Mouse (Mus musculus): ENCODE data around the gene 2810004N23Rik. TPM values are rescaled to one million over a fixed set of nuclear protein-coding genes. Genes with fewer than 3 reads are reported as not detected.

The 2810004N23Rik gene
- total RNA-seq (2015; ENCODE audit: low replicate concordance): 4.0 and 5.4 TPM in 2 replicates
- 5.7 and 7.4 TPM in 2 replicates for total RNA-seq (2017; ENCODE audit: low replicate concordance)

DNA sequence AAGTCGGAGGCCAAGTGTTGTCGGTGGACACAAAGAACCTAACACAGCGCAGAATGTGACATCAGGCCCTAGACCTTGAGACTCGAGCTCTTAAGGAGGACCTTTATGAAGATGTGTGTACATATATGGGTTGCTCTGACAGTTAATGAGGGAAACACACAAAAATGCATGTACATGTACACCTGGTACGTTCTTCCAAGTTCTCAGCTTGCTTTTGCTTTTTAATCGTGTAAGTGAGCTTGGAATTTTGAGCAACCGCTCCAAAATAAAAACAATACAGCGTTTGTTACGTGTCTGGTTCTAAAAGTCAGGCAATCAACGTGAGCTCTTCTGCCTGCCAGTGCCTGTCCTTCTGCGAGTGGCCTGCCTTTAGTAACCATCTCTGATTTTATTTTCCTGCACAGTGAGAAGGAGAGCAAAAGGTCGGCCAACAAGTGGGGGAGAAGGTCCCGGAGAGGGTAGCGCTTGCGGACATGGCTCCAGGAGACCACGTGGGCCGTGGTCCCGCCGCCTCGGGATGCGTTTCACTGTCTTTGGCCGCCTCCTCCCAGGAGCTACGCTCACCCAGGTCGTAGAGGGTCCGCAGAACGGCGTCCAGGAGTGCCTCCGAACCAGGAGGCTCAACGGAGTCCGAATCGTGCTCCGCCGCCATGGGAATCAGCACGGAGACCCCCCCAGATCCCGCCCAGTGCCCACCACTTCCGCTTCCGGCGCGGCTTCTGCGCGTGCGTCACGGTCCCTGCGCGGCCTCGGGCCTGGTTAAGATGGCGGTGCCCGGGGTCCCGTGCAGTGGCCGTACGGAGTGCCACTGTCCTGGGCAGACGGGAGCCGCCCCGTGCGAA lies at the start of gene 2810004N23Rik, which contains the start of gene Gnpat:
TSS of gene 2810004N23Rik (minus strand) at position 800 of the 842 bp plus-strand sequence.
TSS of gene Gnpat (plus strand) at position 713 of the 842 bp plus-strand sequence.
- ATAC-seq (replicated peaks; ENCODE audit: low FRiP score, poor library complexity, severe bottlenecking): peak; percentile 92

DNA sequence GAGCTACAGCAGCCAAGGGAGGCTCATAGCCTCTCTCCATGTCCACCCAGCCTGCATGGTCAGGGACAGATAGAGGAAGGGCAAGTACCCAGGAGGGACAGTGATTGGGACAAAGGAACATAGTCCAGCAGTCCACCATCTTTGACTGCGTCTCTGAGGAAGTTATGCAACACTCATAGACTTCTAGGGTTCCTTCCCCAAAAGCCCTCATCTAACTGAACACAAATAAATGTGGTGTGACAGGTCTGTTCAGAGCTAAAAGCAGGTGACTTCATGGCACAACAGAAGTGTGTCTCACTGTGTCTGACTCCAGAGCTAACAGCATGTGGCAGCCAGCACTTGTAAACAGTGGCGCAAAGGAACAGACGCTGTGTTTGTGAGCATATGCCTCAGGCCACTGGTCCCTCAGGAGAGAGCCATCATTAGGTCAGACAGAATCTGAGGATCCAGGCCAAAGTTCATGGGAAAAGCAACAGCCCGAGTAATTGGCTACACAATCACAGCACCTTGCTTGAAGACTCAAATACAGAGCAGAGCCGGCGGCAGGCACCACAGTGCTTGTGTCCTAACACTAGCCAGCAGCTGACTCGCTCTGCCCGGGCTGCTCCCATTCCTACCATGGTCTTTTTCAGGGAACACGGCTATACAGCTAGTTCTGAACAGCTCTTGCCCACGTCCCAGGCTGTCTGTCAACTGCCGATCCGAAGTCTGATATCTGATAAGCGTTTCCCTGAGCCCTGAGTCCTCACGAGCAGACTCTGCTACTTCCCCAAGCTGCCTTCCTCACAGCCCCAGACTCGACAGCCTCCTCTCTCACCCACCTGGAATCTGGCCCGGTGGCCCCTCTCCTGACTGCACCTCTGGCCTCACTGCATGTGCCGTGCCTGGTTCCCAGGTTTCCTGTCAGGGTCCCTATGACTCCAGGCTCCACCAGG lies 49.3 kb upstream of the 2810004N23Rik start:
- ATAC-seq (replicated peaks; ENCODE audit: low FRiP score, poor library complexity, severe bottlenecking): 0 out of 2 replicates have a peak, but pooled peaks have one; percentile 26

DNA sequence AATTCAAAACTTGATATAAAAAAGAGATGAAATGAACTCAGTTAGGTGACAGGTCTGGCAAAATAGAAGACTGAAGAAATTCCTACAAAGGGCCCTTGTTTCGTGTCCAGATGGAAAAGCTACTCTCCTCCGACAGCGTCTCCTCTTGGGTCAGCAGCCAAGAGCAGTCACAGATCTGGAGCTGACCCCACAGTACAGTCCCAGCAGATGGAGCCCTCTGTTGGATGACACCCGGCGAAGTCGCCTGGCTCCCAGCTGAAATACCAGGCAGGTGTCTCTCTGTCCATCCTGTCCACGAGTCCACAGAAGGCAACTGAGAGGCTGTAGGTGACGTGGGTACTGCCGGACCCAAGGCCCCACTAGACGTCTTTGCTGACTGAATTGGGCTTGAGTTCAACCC lies 47.4 kb upstream of the 2810004N23Rik start:
- no peak for ATAC-seq (replicated peaks; ENCODE audit: low FRiP score, poor library complexity, severe bottlenecking)

DNA sequence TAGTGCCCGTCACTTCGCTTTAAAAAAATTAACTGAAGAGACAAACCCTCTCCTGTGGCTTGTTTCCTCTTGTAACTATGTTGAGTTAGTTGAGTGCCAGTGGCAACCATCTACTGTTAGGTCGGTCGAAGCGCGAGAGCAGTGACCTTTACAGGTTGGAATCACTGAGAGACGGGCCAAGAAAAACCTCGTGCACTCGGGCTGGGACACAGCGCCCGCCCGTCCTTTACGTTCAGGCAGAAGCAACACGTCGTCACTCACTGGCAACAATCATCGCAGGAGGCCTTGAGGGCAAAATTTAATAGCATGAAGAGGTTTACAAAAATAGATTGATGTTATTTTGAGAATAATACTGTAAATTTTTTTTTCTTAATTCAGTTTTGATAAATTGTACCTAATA lies 47.0 kb upstream of the 2810004N23Rik start:
- no peak for ATAC-seq (replicated peaks; ENCODE audit: low FRiP score, poor library complexity, severe bottlenecking)

DNA sequence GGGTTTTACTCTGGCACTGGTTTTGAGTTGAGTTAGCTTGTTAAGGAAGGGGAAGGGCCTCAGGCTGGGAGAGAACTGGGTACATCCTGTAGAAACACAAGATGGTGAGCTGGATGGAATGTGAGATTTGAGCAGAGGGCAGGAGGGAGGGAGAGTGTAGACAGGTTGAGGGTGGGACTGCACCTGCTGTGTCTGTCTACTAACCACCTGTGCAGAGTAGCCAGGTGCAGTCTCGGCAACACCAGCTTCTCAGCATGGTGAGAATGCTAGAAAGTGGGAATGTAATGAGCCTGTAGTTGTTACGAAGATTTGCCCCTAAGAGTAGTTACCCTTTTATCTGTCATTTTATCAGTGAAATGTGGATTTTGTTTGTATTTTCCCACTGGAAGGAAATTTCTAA lies 42.6 kb upstream of the 2810004N23Rik start:
- no peak for ATAC-seq (replicated peaks; ENCODE audit: low FRiP score, poor library complexity, severe bottlenecking)

DNA sequence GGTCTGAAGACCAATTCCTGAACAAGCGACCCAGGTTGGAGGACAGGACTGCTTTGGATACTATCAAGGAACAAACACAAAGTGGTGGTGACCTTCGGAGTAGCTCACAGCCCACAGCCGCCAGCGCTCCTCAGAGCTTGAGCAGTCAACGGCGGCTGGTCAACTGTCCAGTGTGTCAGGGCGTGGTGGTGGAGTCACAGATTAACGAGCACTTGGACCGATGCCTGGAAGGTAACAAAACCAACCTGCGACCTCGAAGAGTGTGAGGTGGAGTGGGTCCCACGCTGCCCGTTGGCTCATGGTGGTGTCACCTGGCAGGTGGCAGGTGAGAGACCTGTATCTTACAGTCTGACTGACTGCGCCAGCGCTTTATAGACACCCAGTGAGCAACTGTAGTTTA lies 40.3 kb upstream of the 2810004N23Rik start:
- no peak for ATAC-seq (replicated peaks; ENCODE audit: low FRiP score, poor library complexity, severe bottlenecking)

DNA sequence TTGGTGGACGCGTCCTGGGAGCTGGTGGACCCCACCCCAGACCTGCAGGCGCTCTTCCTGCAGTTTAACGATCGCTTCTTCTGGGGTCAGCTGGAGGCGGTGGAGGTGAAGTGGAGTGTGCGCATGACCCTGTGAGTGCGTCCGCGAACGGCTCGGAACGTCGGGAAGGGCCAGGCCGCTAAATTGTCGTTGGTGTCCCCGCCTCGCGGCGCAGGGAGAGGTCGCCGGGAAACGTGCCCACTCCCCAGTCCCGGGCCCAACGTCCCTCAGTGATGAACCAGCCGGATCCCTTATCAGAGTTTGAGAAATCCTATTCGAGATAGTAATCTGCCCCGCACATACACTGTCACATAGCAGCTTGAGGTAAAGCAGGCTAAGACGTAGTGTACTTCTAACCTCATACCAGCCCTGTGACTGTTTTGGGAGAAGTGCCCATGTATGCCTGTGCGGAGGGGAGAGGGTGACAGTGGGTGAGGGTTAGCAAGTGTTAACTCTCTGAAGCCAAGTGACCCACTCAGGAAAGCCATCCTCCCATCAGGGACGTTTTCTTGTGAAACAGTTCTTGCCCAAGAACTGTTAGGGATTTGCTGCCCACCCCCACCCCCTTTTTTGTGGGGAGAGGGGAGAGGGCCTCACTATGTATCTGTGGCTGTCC lies 35.5 kb upstream of the 2810004N23Rik start:
- no peak for ATAC-seq (replicated peaks; ENCODE audit: low FRiP score, poor library complexity, severe bottlenecking)

DNA sequence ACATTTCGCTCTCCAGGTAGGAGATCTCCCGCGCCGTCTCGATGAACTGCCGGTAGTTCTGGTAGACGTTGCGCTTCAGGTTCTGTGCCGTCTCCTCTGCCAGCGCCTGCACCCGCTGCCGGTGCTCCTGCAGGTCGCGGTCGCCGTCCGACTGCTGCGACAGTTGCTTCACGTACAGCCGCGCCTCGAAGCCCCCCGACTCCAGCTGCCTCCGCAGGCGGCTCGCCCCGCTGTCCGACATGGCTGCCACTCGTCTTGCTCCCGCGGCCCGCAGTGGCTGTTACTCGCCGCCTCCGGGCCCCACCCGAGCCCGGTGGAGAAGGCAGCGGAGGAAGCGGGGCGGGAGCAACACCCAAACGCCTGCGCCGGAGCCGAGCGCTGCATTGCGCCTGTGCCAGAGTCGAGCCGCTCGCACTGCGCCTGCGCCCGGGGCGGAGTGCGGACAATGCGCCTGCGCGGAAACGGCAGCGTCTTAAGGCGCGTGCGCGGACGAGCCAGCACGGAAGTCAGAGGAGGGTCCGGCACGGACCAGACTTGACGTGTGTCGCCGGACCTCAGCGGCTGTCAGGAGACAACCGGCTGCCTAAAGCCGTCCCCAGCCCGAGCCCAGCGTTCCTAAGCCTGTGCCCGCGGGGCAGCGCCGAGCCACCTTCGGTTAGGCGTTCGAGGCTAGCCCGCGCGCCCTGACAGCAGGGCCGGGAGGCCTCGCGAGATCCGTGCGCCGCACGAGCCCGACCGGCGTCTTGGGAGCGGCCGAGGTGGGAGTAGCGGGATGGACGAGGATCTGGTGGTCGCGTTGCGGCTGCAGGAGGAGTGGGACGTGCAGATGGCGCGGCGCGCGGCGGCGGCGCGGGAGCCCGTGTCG lies 34.7 kb upstream of the 2810004N23Rik start, which contains the start of the genes Exoc8 and Sprtn:
TSS of gene Exoc8 (minus strand) at position 320 of the 865 bp plus-strand sequence.
TSS of gene Sprtn (plus strand) at position 501 of the 865 bp plus-strand sequence.
- ATAC-seq (replicated peaks; ENCODE audit: low FRiP score, poor library complexity, severe bottlenecking): peak; percentile 92

DNA sequence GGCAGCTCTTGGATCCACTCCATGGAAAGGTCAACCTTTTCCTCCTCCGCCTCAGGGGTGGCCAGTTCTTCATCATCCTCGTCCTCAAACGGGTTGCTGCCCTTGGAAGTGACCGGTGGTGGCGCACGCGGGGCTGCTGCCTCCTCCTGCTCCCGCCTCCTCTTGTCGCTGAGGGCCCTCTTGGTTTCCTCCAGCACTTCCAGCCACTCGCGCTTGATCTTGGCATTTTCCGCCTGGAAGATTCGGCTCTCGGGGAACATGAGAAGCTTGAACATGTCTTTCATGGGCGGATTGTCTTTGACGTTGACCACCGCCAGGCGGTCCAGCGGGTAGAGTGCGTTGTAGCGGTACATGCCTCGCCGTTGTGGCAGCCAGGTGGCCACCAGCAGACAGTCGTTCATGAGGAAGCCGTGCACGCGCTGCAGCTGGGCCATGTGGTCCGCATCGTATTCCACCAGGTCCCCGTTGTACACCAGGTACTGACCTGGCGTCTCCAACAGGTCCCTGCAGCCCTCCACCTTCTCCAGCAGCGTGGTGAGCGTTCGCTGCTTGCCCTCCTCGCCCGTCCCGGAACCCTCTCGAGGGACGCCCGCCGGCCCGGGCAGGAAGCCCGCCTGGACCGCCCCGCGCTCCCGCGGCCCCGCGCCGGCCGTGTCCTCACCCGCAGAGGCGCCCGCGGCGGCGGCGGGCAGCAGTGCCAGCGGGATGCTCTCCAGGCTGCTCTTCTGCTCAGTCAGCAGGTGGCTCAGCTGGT lies 33.9 kb upstream of the 2810004N23Rik start:
- peak; percentile 76 for ATAC-seq (replicated peaks; ENCODE audit: low FRiP score, poor library complexity, severe bottlenecking)

DNA sequence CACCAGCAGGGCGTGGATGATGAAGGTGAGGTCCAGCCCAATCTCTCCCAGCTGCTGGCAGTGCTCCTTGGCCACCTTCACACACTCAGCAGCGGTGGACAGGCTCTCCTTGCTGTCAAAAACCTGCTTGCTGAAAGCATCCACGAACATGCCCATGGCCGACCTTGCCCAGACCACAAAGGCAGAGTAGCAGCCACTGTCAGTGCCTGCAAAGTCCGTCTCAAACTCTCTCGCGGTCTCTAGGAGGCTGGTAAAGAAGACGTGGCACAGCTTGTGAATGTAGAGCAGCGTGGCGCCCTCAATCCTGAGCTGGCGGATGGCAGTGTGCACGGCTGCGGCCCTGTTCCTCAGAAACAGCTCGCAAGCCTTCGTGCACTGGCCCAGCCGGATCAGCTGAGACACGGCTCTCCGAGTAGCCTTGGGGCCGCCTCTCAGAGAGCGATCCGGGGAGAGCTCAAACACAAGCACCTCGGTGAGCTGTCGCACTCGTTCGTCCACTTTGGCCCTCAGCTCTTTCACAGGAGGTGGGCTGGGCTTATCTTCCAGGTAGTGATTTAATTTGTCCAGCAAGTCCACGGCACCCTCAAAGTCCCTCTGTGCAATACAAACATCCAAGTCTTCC lies 33.2 kb upstream of the 2810004N23Rik start:
- ATAC-seq (replicated peaks; ENCODE audit: low FRiP score, poor library complexity, severe bottlenecking): no peak

DNA sequence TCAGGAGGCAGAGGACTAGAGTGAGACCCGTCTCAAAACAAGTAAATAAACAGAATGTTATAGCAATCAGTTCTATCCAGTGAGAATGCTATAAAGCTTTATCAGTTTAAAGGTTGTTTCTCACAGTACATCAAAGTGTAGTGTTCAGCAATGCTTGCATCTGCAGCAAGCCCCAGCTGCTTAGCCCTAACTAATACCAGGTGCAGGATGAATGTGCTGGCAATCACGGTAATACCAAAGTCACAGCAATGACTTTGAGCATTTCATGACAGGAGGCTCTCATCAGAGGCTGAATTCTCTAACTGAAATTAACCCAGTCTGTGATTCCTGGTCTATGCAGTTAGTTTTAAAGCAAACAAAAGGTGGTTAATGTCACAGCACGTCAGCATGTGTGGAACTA lies 29.7 kb upstream of the 2810004N23Rik start:
- no peak for ATAC-seq (replicated peaks; ENCODE audit: low FRiP score, poor library complexity, severe bottlenecking)

DNA sequence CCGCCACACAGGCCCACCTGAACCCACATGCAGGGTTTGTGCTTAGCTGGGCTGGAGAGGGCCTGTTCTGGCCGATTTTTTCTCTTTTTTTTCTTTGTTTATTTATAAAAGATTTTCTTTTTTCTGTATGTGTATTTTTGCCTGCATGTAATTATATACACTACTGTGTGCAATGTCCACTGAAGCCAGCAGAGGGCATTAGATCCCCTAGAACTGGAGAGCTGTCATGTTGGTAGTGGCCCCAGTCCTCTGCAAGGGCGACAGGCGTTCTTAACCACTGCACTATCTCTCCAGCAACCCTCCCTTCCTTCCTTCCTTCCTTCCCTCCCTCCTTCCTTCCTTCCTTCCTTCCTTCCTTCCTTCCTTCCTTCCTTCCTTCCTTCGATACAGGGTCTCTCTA lies 25.5 kb upstream of the 2810004N23Rik start:
- ATAC-seq (replicated peaks; ENCODE audit: low FRiP score, poor library complexity, severe bottlenecking): no peak

DNA sequence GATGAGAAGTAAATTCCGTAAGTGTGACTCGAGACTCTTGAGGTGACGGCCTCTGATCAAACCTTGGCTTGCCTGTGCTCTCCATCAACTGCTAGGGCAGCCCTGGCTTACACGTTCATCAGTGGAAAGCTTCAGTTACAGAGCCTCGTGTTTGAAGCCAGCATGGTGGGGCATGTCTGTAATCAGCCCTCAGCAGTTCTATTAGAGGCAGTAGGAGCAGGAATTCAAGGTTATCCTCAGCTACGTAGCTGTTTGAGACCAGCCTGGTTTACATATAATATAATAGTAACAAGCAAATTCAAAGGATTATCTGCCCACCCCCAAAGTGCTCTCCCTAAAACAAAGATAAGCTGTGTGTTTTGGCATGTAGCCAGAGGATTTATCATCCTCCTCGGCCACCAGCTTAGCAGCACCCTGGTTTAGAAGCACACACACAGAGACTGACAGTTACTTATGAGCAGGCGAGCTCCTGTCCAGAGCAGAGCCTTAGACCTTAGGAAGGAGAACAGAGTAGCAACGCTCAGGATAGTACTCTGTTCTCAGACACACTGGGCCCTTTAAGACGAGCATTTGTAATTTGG lies 16.1 kb upstream of the 2810004N23Rik start:
- peak; percentile 40; the same call in 1 of the 2 replicates for ATAC-seq (replicated peaks; ENCODE audit: low FRiP score, poor library complexity, severe bottlenecking)

DNA sequence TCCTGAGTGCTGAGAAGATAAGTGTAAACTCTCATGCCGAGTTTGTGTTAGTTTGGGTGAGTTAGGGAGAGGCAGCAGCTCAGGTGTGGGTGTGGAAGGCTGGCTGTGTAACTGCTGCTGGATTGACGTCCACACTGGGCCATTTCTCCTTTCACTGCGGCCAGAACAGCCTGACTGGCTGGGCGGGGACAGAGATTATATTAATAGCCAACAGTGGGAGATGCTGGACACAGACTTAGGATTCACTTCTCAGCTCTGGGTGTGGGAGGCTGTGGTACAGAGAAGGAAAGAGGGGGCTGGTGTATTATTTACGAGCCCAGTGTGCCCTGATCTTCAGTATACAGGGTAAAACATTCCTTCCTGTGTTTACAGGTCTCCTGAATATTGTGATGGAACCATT lies 15.2 kb upstream of the 2810004N23Rik start:
- ATAC-seq (replicated peaks; ENCODE audit: low FRiP score, poor library complexity, severe bottlenecking): no peak

DNA sequence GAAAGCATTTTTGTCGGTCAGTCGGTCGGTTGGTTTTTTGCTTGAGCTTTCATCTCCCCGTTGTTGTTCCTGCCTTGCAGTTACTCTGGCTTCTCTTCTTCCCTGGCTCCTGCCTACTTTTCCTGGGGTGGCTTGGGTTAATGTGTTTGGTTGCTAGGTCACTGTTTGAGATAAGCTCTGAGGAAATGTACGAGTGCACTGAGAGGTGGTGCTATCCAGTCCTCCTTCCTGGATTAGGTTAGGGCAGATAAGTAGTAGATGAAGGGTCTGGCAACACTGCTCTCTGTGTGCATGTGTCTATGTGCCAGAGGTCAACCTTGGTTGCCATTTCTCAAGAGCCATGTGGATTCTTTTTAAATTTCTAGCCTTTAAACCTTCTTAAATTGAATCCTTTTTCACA lies 9.8 kb upstream of the 2810004N23Rik start:
- ATAC-seq (replicated peaks; ENCODE audit: low FRiP score, poor library complexity, severe bottlenecking): no peak

DNA sequence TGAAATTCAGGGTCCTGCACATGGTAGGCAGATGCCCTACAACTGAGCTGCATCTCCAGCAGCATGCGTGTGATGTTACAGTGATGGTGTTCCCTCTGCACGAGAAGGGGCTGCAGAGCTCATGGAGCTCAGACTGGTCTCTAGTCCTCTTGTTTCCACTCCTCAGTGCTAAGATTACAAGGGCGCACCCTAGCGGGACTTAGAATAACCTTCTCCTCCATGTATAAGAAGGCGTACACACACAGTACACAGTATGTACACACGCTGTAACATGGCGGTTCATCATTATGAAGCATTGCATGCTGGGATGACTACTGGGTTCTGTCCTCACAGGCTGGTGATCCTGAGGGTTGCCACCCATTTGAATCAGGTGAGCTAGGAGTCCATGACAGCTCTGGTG lies 9.2 kb upstream of the 2810004N23Rik start:
- no peak for ATAC-seq (replicated peaks; ENCODE audit: low FRiP score, poor library complexity, severe bottlenecking)

DNA sequence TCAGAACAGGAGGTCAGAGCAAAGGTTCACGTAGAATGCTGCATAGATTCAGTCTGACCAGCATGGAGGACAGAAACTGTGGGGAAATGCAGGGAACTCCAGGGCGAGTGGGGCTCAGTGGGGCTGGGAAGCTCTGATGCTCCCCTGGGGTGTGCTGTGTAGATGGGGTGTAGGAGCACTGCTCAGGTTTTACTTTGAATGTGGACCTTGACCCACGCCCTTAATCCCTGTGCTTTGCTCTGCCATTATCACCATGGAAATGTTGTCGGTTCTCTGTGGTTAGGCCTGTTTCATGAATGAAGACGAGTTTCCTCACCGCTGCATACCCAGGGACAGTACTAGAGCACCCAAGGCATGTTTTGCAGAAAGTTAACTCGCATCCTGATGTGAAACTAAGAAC lies 8.6 kb upstream of the 2810004N23Rik start:
- ATAC-seq (replicated peaks; ENCODE audit: low FRiP score, poor library complexity, severe bottlenecking): no peak

Measured in erythroid progenitor cell, adult 5-6 weeks (primary cell).